Mouse (Mus musculus): ENCODE measurements around the gene Gm8994. TPM values are rescaled to one million over a fixed set of nuclear protein-coding genes. Genes with fewer than 3 reads are reported as not detected.

Gene Gm8994
- polyA plus RNA-seq, 1 experiment from 2014 or later: not detected

DNA sequence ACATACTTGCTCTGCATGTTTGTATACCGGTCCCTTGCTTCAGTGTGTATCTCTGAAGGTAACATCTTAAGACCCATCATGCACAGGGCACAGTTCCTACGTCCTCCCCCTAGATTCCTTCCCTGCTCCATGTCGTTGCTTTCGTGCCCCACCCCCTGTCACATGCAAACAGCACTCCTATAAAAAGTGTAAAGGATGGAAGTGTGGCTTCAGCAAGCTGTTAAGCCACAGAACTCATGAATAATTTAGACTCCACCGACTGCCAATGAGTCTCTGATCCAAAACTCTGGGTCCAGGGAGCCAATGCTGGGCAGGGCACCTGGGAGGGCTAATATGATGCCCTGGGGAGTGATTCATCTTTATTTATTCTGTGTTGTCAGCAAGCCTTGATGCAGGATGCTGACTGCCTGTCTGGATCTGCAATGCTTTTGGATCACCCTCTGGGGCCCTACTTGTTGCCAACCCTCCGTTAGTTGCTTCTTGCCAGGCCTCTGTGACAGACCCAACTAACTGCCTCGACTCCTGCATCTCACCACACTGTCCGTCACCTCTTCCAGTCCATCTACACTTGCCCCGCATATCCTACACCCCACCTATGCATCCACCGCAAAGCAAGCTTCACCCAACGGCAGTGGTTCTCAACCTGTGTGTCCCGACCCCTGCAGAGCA is 37.2 kb downstream of the Gm8994 start:
- 66% methylated on average over 12 of the region's 12 CpGs for WGBS
- H3K4me3 ChIP-seq: no peak overlapping the region
- H3K4me2 ChIP-seq (replicated peaks): no peak overlapping the region
- no peak overlapping the region for H3K9ac ChIP-seq (replicated peaks)
- no peaks in the 10 kb centered on the region for H3K36me3 ChIP-seq
- peak; percentile 69 for ATAC-seq (replicated peaks)
- no peak overlapping the region for H3K27ac ChIP-seq (replicated peaks)
- no peaks in the 10 kb centered on the region for H3K9me3 ChIP-seq
- H3K27me3 ChIP-seq: no peaks in the 10 kb centered on the region
- peaks cover 10% of the 10 kb centered on the region; the same call in 1 of the 2 replicates for H3K4me1 ChIP-seq

DNA sequence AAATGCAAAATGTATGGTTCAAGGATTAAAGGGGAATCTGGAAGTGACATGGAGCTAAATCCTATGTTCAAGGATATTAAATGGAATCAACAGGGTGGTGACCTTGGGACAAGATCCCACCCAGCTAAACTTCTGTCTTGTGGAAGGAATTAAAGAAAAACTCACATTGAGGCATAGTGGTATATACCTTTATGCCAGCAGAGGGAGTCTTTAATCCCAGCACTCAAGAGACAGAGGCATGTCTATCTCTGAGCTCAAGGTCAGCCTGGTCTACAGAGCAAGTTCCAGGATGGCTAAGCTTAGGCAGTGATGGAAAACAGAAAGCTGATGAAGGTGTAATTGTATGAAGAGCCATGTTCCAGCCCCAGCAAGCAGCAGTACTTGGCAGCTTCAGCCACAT is 48.8 kb downstream of the Gm8994 start:
- Histone ChIP-seq H3K27me3 (no peaks in the 10 kb centered on the region), H3K27ac (replicated peaks) (no peak overlapping the region), H3K4me2 (replicated peaks) (no peak overlapping the region), H3K9me3 (no peaks in the 10 kb centered on the region), H3K4me1 (no peaks in the 10 kb centered on the region), H3K36me3 (no peaks in the 10 kb centered on the region), H3K4me3 (no peak overlapping the region), H3K9ac (replicated peaks) (no peak overlapping the region)
- ATAC-seq (replicated peaks): no peak

Other genes starting within 250 kb of the Gm8994 start
- 88.2 and 92.1 TPM in 2 replicates for gene Grin2b, start 154.0 kb upstream of the Gm8994 start, polyA plus RNA-seq (2015; fragmentation: Nextera tagmentation; extraction: Ambion mirVana)
- not detected in 2 replicates for gene E330021D16Rik, start 88.0 kb downstream of the Gm8994 start, polyA plus RNA-seq (2015; fragmentation: Nextera tagmentation; extraction: Ambion mirVana)
- 45.6 and 46.9 TPM in 2 replicates for gene Atf7ip, start 178.6 kb downstream of the Gm8994 start, polyA plus RNA-seq (2015; fragmentation: Nextera tagmentation; extraction: Ambion mirVana)

Measured in forebrain, embryonic 15.5 days (tissue).